8 mouse cellular contexts compared by ENCODE assay signal in genomic region chr5:23417716-23418115, GRCm38 (mm10). TPM values are rescaled to one million over a fixed set of nuclear protein-coding genes. Genes with fewer than 3 reads are reported as not detected.
A peak's percentile ranks its signal among the peaks of the same experiment; 100 is the strongest.
DNase-seq lines count a peak whose midpoint lies in the region; ATAC-seq and TF ChIP-seq lines count a peak whose summit lies in the region.

No protein-coding gene starts in this region.

- no peak for TF ChIP-seq POLR2A in ES-Bruce4 (IDR thresholded peaks at IDR 0.05; ENCODE audit: insufficient read depth, low read length)

- no peaks in the 10 kb centered on the region for H3K27me3 ChIP-seq in heart, embryonic 11.5 days (ENCODE audit: control insufficient read depth, insufficient read depth, low read length)
- no peaks in the 10 kb centered on the region for H3K27me3 ChIP-seq in ES-Bruce4 (ENCODE audit: control insufficient read depth, insufficient read depth, low read length, poor library complexity, severe bottlenecking)
- no peaks in the 10 kb centered on the region for H3K27me3 ChIP-seq in hindbrain, embryonic 11.5 days (ENCODE audit: control insufficient read depth, insufficient read depth, low read length)
- H3K27me3 ChIP-seq in midbrain, embryonic 13.5 days = no peaks in the 10 kb centered on the region

- peak overlapping the region; percentile 83 for H3K27ac ChIP-seq in heart, embryonic 11.5 days (ENCODE audit: low read depth, low read length)
- peak overlapping the region; percentile 87 for H3K27ac ChIP-seq in ES-Bruce4 (ENCODE audit: insufficient read depth, low read length)
- peak overlapping the region; percentile 87 for H3K27ac ChIP-seq in hindbrain, embryonic 11.5 days (ENCODE audit: low read depth, low read length)
- H3K27ac ChIP-seq in midbrain, embryonic 13.5 days = peak overlapping the region; percentile 91

- peak overlapping the region; percentile 53 for H3K4me3 ChIP-seq in heart, embryonic 11.5 days (ENCODE audit: low read depth, low read length)
- no peak overlapping the region for H3K4me3 ChIP-seq in ES-Bruce4 (ENCODE audit: low read depth, low read length)
- peak overlapping the region; percentile 44 for H3K4me3 ChIP-seq in hindbrain, embryonic 11.5 days (ENCODE audit: low read depth, low read length)
- peak overlapping the region; percentile 46 for H3K4me3 ChIP-seq in midbrain, embryonic 13.5 days (replicated peaks)

- H3K4me1 ChIP-seq in heart, embryonic 11.5 days (ENCODE audit: control insufficient read depth, insufficient read depth, low read length) = peaks cover 59% of the 10 kb centered on the region
- peaks cover 5% of the 10 kb centered on the region for H3K4me1 ChIP-seq in ES-Bruce4 (ENCODE audit: control insufficient read depth, insufficient read depth, low read length)
- H3K4me1 ChIP-seq in hindbrain, embryonic 11.5 days (replicated peaks; ENCODE audit: control insufficient read depth, insufficient read depth, low read length) = peaks cover 6% of the 10 kb centered on the region
- H3K4me1 ChIP-seq in midbrain, embryonic 13.5 days (replicated peaks) = peaks cover 80% of the 10 kb centered on the region

- no peak for TF ChIP-seq CTCF in ES-Bruce4 (IDR thresholded peaks at IDR 0.05; ENCODE audit: low read depth, low read length)

- H3K36me3 ChIP-seq in heart, embryonic 11.5 days (ENCODE audit: control insufficient read depth, insufficient read depth, low read length) = 0 out of 2 replicates have a peak, but pooled peaks cover 2% of the 10 kb centered on the region
- peaks cover 3% of the 10 kb centered on the region for H3K36me3 ChIP-seq in ES-Bruce4 (ENCODE audit: control insufficient read depth, insufficient read depth, low read length, poor library complexity, severe bottlenecking)
- no peaks in the 10 kb centered on the region for H3K36me3 ChIP-seq in hindbrain, embryonic 11.5 days (ENCODE audit: control insufficient read depth, insufficient read depth, low read length)
- peaks cover 5% of the 10 kb centered on the region; the same call in 1 of the 2 replicates for H3K36me3 ChIP-seq in midbrain, embryonic 13.5 days

- WGBS in heart, embryonic 11.5 days (ENCODE audit: insufficient replicate concordance) = 58% methylated on average over 2 of the region's 2 CpGs
- 84% methylated on average over 2 of the region's 2 CpGs for WGBS in hindbrain, embryonic 11.5 days
- 73% methylated on average over 2 of the region's 2 CpGs for WGBS in midbrain, embryonic 13.5 days

- peak overlapping the region; percentile 69 for H3K9ac ChIP-seq in heart, embryonic 11.5 days (ENCODE audit: low read depth, low read length)
- H3K9ac ChIP-seq in ES-Bruce4 (ENCODE audit: low read depth, poor library complexity, severe bottlenecking) = peak overlapping the region; percentile 46
- peak overlapping the region; percentile 69; the same call in 1 of the 2 replicates for H3K9ac ChIP-seq in hindbrain, embryonic 11.5 days (ENCODE audit: low read depth, low read length)
- H3K9ac ChIP-seq in midbrain, embryonic 13.5 days (replicated peaks) = peak overlapping the region; percentile 75

- no peak for DNase-seq in heart, postnatal 25 days (ENCODE audit: low spot score)
- no peak for DNase-seq in hindbrain, embryonic 11.5 days (ENCODE audit: low spot score)
- no peak for DNase-seq in adrenal gland, adult 8-10 months
- DNase-seq in adrenal gland, postnatal 36 days = no peak

- intact Hi-C loops in heart, postnatal 25 days (cut with DNase I) = loop anchor here (5.0 to 10.0 kb wide), 3 partner anchors 55 to 237 kb away; no protein-coding TSS in a partner anchor

- H3K4me2 ChIP-seq in heart, embryonic 11.5 days = peak overlapping the region; percentile 83
- H3K4me2 ChIP-seq in hindbrain, embryonic 11.5 days (replicated peaks; ENCODE audit: low read depth, low read length) = peak overlapping the region; percentile 74
- H3K4me2 ChIP-seq in midbrain, embryonic 13.5 days (replicated peaks) = peak overlapping the region; percentile 67

- ATAC-seq in heart, embryonic 11.5 days (replicated peaks; ENCODE audit: insufficient number of reproducible peaks, low FRiP score, low TSS enrichment) = no peak
- no peak for ATAC-seq in hindbrain, embryonic 11.5 days (ENCODE audit: low FRiP score)
- ATAC-seq in midbrain, embryonic 13.5 days = no peak
- no peak for ATAC-seq in monocyte, adult 5-6 weeks (replicated peaks; ENCODE audit: insufficient number of reproducible peaks, low FRiP score, low TSS enrichment, poor library complexity, severe bottlenecking)

- no peak for TF ChIP-seq EP300 in ES-Bruce4 (IDR thresholded peaks at IDR 0.05; ENCODE audit: insufficient read depth, low read depth, low read length)

- no peaks in the 10 kb centered on the region for H3K9me3 ChIP-seq in heart, embryonic 11.5 days (replicated peaks; ENCODE audit: control insufficient read depth, low read length)
- no peaks in the 10 kb centered on the region for H3K9me3 ChIP-seq in ES-Bruce4 (replicated peaks; ENCODE audit: control insufficient read depth, insufficient read depth, low read length, poor library complexity, severe bottlenecking)
- H3K9me3 ChIP-seq in hindbrain, embryonic 11.5 days (ENCODE audit: control insufficient read depth, low read length) = no peaks in the 10 kb centered on the region
- no peaks in the 10 kb centered on the region for H3K9me3 ChIP-seq in midbrain, embryonic 13.5 days

RNA-seq across cellular contexts. Expression of gene Kmt2e, which starts 16.5 kb away (rescaled TPM):
- polyA plus RNA-seq in heart, embryonic 11.5 days (2014; fragmentation: Nextera tagmentation; extraction: Ambion mirVana) = 61.5 and 65.2 TPM in 2 replicates
- 10 to 100 TPM; 40.0 to 52.3 TPM for total RNA-seq in heart, postnatal 25 days (2021)
- 36.5 and 40.3 TPM in 2 replicates for polyA plus RNA-seq in ES-Bruce4 (2011; ENCODE audit: insufficient read depth, insufficient read length, low read depth, missing spikeins)
- polyA plus RNA-seq in hindbrain, embryonic 11.5 days (2014; fragmentation: Nextera tagmentation; extraction: Ambion mirVana) = 121 and 122 TPM in 2 replicates
- 178 and 181 TPM in 2 replicates for polyA plus RNA-seq in midbrain, embryonic 13.5 days (2015; fragmentation: Nextera tagmentation; extraction: Ambion mirVana)
- 134 to 222 TPM (median 199 TPM) in 3 replicates for total RNA-seq in monocyte, adult 5-6 weeks (2017)
- total RNA-seq in adrenal gland, adult 8-10 months (2022) = 100 to 1,000 TPM in 2 of 4 experiments, 10 to 100 TPM in 2; 71.4 to 117 (median 87.8) TPM
- total RNA-seq in adrenal gland, postnatal 36 days (2021) = 10 to 100 TPM; 63.5 to 68.5 TPM
